Mouse (Mus musculus): ENCODE data around the gene Ctf1.

- TF ChIP-seq CTCF (IDR thresholded peaks at IDR 0.05; ENCODE audit: insufficient read depth, low read depth, low read length) (no peak), POLR2A (IDR thresholded peaks at IDR 0.05; ENCODE audit: insufficient read depth, low read depth, low read length) (no peak)
Measured at GRCm38 (mm10) chr7:127748235-127748560, 35.7 kb downstream of the Ctf1 start.

Measured in olfactory bulb, adult 2 months (tissue).